Mouse (Mus musculus) lung, postnatal 0 days (tissue): ENCODE measurements around the gene Sec16a. TPM values are rescaled to one million over a fixed set of nuclear protein-coding genes. Genes with fewer than 3 reads are reported as not detected.
A peak's percentile ranks its signal among the peaks of the same experiment; 100 is the strongest.

Experiments
- ATAC-seq: fragments of 200-750 bp; cut with Nextera tagmentation; 2 replicates; pipeline ENCODE4 v1.8.0; 2017; ENCODE audit warnings: moderate library complexity
- DNase-seq: peaks from one replicate; pipeline ENCODE4 v3.0.0-alpha.2; 2016; ENCODE audit warnings: low spot score
- H3K27ac ChIP-seq: fragments of 300-500 bp; sonication (generic); 2 replicates; pipeline ENCODE4 v1.5.1; 2014; ENCODE audit warnings: antibody characterized with exemption, mild to moderate bottlenecking, low read length, mixed read lengths
- H3K27me3 ChIP-seq: fragments of 300-500 bp; sonication (generic); replicated peaks from 2 replicates; pipeline ENCODE4 v1.6.1; 2014; ENCODE audit warnings: low read length, mixed read lengths; ENCODE audit not compliant: insufficient read depth
- H3K36me3 ChIP-seq: fragments of 300-500 bp; sonication (generic); 2 replicates; pipeline ENCODE4 v1.6.1; 2014; ENCODE audit warnings: low read length, mixed read lengths; ENCODE audit not compliant: insufficient read depth
- H3K4me1 ChIP-seq: fragments of 300-500 bp; sonication (generic); 2 replicates; pipeline ENCODE4 v1.6.1; 2014; ENCODE audit warnings: antibody characterized with exemption, low read depth, low read length, mixed read lengths; ENCODE audit not compliant: insufficient read depth
- H3K4me2 ChIP-seq: fragments of 300-500 bp; sonication (generic); replicated peaks from 2 replicates; pipeline ENCODE4 v1.6.1; 2014; ENCODE audit warnings: low read depth, mild to moderate bottlenecking, low read length, moderate library complexity, mixed read lengths
- H3K4me3 ChIP-seq: fragments of 300-500 bp; sonication (generic); 2 replicates; pipeline ENCODE4 v1.5.1; 2014; ENCODE audit warnings: low read depth, low read length
- H3K9ac ChIP-seq: fragments of 300-500 bp; sonication (generic); replicated peaks from 2 replicates; pipeline ENCODE4 v1.6.1; 2014; ENCODE audit warnings: low read depth, mild to moderate bottlenecking
- H3K9me3 ChIP-seq: fragments of 300-500 bp; sonication (generic); 2 replicates; pipeline ENCODE4 v1.6.1; 2016; ENCODE audit warnings: low read length, mixed read lengths
- CTCF ChIP-seq: IDR thresholded peaks from 2 replicates; pipeline ENCODE4 v1.5.1; 2016; ENCODE audit warnings: antibody characterized with exemption, mild to moderate bottlenecking
- EP300 ChIP-seq: IDR thresholded peaks from 2 replicates; pipeline ENCODE4 v1.6.1; 2016; ENCODE audit warnings: antibody characterized with exemption, mild to moderate bottlenecking, control low read depth
- WGBS: fragments of 180-500 bp; shearing (Covaris S2); extraction: QIAGEN DNeasy Blood & Tissue Kit; methylation state at CpG from one replicate; pipeline ENCODE4 v1.1.7; 2014; 5-methylcytosine and 5-hydroxymethylcytosine counted together
- polyA plus RNA-seq: library from polyadenylated mRNA; unstranded; fragments of >200 nt; fragmentation: Nextera tagmentation; extraction: Ambion mirVana; gene quantifications from 2 replicates; pipeline ENCODE4 v1.2.1, GENCODE M21; 2015

Gene Sec16a
- polyA plus RNA-seq, 1 experiment from 2014 or later: 10.2 TPM

DNA sequence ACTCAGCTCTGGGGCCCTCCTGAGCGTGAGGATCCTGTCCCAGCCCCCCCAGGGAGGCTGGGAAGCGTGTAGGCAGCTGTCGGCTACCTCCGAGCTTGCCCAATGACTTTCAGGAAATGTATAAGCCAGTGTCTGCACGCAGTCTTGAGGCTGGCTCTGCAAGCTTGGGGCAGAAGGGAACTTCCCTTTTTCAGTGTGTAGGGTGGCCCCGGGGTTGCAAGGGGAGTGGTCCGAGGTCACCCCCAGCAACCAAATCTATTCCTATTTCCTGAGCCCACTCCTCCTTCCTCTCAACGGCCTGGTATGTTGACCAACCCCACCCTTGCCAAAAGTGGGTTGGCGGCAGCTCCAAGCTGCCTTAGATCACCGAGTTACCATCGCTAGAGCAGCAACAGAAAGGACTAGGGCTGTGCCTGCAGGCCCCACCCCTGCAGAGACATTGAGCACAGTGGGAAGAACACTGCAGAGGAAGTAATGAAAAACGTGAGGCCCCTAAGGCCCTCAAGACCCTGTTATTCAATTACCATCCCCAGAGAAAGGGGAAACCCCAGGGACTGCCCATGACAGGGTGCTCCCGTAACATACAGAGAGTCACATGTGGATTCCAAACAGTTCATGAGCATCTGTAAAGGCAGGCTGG, 38.3 kb upstream of the Sec16a start:
- Histone ChIP-seq H3K9me3 (no peaks in the 10 kb centered on the region), H3K4me1 (peaks cover 37% of the 10 kb centered on the region), H3K4me3 (no peak overlapping the region), H3K27me3 (no peaks in the 10 kb centered on the region), H3K4me2 (no peak overlapping the region; the same call in 1 of the 2 replicates), H3K36me3 (peaks cover 35% of the 10 kb centered on the region), H3K9ac (no peak overlapping the region), H3K27ac (peak overlapping the region; percentile 76)
- peak; percentile 57 for DNase-seq
- TF ChIP-seq EP300: no peak
- no peak for TF ChIP-seq CTCF
- peak; percentile 34 for ATAC-seq
- 38% methylated on average over 13 of the region's 13 CpGs for WGBS

DNA sequence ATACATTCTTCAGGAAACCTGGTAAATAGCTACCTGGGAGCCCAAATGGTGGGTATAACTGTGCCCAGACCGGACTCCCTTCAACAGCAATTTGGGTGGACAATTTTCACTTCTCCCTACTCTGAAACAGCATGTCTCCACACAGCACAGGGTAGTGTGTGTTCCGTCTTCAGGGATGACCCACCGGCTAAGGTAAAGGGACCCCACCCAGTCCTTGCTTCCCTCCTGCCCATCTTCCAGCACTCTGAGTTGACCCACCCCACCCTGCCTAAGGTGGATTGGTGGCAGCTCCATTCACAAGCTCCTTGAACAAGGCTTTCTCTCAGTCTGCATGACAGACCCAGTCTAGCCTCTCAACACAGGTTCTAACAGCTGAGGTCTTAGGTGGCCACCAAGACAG, 37.8 kb upstream of the Sec16a start:
- WGBS: 65% methylated on average over 3 of the region's 3 CpGs
- no peak for ATAC-seq
- H3K9me3 ChIP-seq: no peaks in the 10 kb centered on the region
- no peak overlapping the region for H3K9ac ChIP-seq
- no peak overlapping the region; the same call in 1 of the 2 replicates for H3K4me2 ChIP-seq
- H3K27me3 ChIP-seq: no peaks in the 10 kb centered on the region
- DNase-seq: no peak
- TF ChIP-seq CTCF: no peak
- TF ChIP-seq EP300: no peak
- peak overlapping the region; percentile 76 for H3K27ac ChIP-seq
- peaks cover 32% of the 10 kb centered on the region for H3K4me1 ChIP-seq
- H3K4me3 ChIP-seq: no peak overlapping the region
- H3K36me3 ChIP-seq: peaks cover 39% of the 10 kb centered on the region

DNA sequence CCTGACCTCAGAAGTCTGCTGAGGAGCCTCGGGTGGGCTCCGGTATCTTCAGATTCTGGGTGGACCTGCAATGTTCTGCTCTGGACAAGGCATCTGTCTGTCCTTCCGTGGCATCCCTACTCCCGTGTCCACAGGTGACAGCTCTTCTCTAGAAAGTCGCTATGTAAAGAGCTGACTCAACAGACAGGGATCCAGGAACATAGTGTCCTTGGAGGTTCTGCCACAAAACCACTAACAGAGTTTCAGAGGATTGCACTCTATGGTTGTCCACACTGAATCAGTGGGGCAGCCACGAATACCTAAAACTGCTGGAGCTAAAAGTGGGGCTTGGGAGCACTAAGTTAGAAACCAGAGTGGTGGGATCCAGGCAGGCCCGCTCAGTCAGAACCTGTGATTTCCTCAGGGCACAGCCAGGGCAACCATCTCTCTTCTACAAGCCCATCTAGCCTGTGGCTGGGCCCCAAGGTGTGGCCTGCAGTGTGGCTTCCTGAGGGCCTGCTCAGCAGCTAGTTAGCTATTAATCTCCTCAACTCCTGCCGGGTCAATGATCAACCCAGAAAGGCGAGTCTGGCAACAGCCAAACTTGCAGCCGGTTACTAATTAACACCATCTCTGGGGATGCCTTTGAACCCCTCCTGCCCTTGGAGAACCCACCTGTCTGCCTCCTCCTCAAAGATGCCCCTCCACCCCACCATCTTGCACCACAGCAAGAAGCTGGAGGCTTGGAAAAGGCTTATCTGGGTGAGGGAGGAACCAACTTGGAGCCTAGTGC, 36.9 kb upstream of the Sec16a start:
- H3K4me1 ChIP-seq: peaks cover 23% of the 10 kb centered on the region

DNA sequence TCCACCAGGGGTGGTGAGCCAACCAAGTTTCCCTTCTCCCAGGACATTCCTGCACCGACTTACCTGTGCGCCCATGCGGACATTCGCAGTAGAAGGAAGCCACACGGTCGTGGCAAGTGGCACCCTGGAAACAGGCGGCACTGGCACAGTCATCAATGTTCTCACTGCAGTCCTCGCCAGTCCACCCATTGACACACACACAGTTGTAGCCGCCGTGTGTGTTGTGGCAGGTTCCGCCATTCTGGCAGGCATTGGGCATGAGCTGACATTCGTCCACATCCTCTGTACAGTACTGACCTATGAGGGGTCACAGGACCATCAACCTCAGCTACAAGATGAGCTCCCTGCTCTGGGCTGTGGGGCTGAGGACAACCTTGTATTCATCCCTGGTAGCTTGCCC, 35.9 kb upstream of the Sec16a start:
- Histone ChIP-seq H3K4me2 (no peak overlapping the region), H3K27me3 (no peaks in the 10 kb centered on the region), H3K36me3 (peaks cover 58% of the 10 kb centered on the region), H3K27ac (no peak overlapping the region), H3K9me3 (no peaks in the 10 kb centered on the region), H3K4me1 (peaks cover 13% of the 10 kb centered on the region), H3K4me3 (no peak overlapping the region), H3K9ac (no peak overlapping the region)
- TF ChIP-seq EP300: no peak
- TF ChIP-seq CTCF: no peak
- WGBS: 89% methylated on average over 12 of the region's 12 CpGs
- no peak for DNase-seq
- no peak for ATAC-seq

More for the DNA sequence above, 36.9 kb upstream of the Sec16a start:
- TF ChIP-seq EP300 (no peak), CTCF (no peak)
- H3K27me3 ChIP-seq: no peaks in the 10 kb centered on the region
- ATAC-seq (peak; percentile 76), DNase-seq (peak; percentile 83)
- 47% methylated on average over 10 of the region's 10 CpGs for WGBS
- H3K9me3 ChIP-seq: no peaks in the 10 kb centered on the region
- H3K4me3 ChIP-seq: no peak overlapping the region
- H3K4me2 ChIP-seq: no peak overlapping the region
- H3K36me3 ChIP-seq: peaks cover 48% of the 10 kb centered on the region
- no peak overlapping the region for H3K9ac ChIP-seq
- H3K27ac ChIP-seq: peak overlapping the region; percentile 76

DNA sequence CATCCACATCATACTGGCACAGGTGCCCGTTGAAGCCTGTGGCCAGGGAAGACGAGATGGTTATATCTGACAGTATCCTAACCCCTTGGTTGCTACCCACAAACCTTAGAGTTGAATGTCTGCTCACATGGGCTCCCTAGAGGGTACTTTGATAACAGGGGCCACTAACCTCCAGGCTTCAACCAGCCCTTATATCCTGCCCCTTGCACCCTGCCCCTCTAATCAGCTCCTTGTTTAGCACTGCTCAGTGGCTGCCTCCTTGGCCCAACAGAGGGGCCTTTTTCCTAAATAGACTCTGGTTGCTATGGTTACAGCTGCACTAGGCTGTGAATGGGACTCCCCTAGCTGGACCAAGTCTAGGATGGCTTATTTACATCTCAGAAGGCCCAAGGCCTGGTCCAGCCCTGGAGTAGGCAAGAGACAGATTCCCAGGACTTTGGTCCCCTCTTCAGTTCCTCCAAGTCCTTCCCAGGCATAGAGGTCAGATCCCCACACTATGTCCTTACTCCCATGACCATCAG, 33.7 kb upstream of the Sec16a start:
- Histone ChIP-seq H3K27me3 (no peaks in the 10 kb centered on the region), H3K4me1 (0 out of 2 replicates have a peak, but pooled peaks cover 7% of the 10 kb centered on the region), H3K9ac (no peak overlapping the region), H3K36me3 (peaks cover 59% of the 10 kb centered on the region), H3K27ac (no peak overlapping the region), H3K4me2 (no peak overlapping the region), H3K4me3 (no peak overlapping the region), H3K9me3 (no peaks in the 10 kb centered on the region)
- WGBS: 88% methylated on average over 2 of the region's 2 CpGs
- DNase-seq (no peak), ATAC-seq (no peak)
- TF ChIP-seq EP300 (no peak), CTCF (no peak)

DNA sequence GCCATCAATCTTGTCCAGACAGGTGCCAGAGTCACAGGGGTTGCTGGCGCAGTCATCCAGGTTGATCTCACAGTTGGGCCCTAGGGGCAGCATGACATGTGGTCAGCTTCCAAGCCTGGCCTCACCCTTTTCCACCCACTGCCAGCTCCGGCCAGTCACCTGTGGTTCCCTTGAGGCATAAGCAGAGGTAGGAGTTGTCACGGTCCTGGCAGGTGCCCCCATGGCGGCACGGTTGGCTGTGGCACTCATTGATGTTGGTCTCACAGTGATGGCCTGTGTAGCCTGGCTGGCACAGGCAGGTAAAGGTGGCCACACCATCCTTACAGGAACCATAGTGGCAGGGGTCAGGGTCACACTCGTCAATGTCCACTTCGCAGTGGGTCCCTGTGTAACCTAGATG, 32.9 kb upstream of the Sec16a start:
- Histone ChIP-seq H3K4me3 (no peak overlapping the region), H3K27me3 (no peaks in the 10 kb centered on the region), H3K27ac (no peak overlapping the region), H3K4me1 (no peaks in the 10 kb centered on the region), H3K4me2 (no peak overlapping the region), H3K9ac (no peak overlapping the region), H3K9me3 (no peaks in the 10 kb centered on the region), H3K36me3 (peaks cover 67% of the 10 kb centered on the region)
- DNase-seq: no peak
- 95% methylated on average over 7 of the region's 7 CpGs for WGBS
- TF ChIP-seq CTCF (no peak), EP300 (no peak)
- no peak for ATAC-seq
